Comparison of ENCODE assay signal across 13 mouse cellular contexts in genomic region chr7:47252770-47253169, GRCm38 (mm10). TPM values are rescaled to one million over a fixed set of nuclear protein-coding genes. Genes with fewer than 3 reads are reported as not detected.
"Had no signal": no experiment of that assay in that cellular context is flagged by ENCODE, and none has a peak within 500 bp of the region (broad histone marks: within the 10 kb centered on the region; RNA-seq: fewer than 3 reads in every experiment).

Gene Mrgpra9, minus strand, starts transcription at chr7:47252848.

- DNase-seq: lung, adult 18-20 months; lung, embryonic 14.5 days; lung, postnatal 10 days; lung, postnatal 4 days; right cerebral cortex, postnatal 14 days; thymus, adult 2 months; thymus, postnatal 14 days; thymus, postnatal 36 days had no signal

- ATAC-seq: midbrain, embryonic 13.5 days; midbrain, embryonic 15.5 days had no signal

RNA-seq across cellular contexts. Expression of gene Mrgpra9, which starts in this region (rescaled TPM):
- total RNA-seq: midbrain, postnatal 0 days; monocyte, adult 5-6 weeks; neutrophil, adult 5-6 weeks had no signal
